8 mouse cellular contexts compared by ENCODE assay signal in the genomic region with DNA sequence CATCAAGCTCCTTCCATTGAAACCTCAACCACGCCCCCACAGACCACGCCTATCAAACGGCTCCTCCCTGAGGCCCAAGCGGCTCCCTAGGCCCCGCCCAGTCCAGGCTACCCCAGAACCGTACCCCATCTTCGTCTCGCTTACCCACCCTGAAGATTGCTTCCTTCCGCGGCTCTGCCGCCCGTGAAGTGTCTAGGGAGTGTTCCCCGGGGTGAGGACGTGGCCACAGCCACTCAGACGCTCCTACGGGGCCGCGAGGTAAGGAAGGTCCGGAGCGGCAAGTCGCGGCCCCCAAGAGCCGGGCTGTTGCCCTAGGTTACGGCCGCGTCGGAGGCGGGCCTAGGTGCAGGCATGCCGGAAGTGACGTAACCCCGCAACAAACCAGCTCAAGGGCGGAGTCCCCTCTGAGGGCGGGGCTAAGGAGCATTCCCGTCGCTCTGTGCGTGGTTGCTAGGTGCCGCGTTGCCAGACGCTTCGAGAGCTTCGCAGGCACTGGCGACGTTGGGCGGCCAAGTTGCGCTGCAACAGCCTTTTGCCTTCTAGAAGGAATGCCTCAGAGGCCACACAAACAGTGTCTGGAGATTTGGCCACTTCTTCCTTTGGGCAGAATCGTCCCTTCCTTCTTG. TPM values are rescaled to one million over a fixed set of nuclear protein-coding genes. Genes with fewer than 3 reads are reported as not detected.
DNase-seq lines count a peak whose midpoint lies in the region; ATAC-seq and TF ChIP-seq lines count a peak whose summit lies in the region.

TSS of gene 1700030J22Rik (minus strand) at position 329 of the 626 bp plus-strand sequence.

- no peaks in the 10 kb centered on the region for H3K27me3 ChIP-seq in embryonic facial prominence, embryonic 15.5 days
- no peaks in the 10 kb centered on the region for H3K27me3 ChIP-seq in limb, embryonic 14.5 days (ENCODE audit: control insufficient read depth, insufficient read depth, low read length)
- no peaks in the 10 kb centered on the region for H3K27me3 ChIP-seq in midbrain, postnatal 0 days (ENCODE audit: insufficient read depth, low read length)

- H3K9ac ChIP-seq in embryonic facial prominence, embryonic 15.5 days, result peak within 1 kb of the TSS; percentile 47
- peak within 1 kb of the TSS; percentile 38 for H3K9ac ChIP-seq in limb, embryonic 14.5 days (ENCODE audit: low read depth, low read length, severe bottlenecking)
- H3K9ac ChIP-seq in midbrain, postnatal 0 days (replicated peaks; ENCODE audit: low read length, poor library complexity, severe bottlenecking), result peak within 1 kb of the TSS; percentile 47

- peak; percentile 99 for ATAC-seq in embryonic facial prominence, embryonic 15.5 days (ENCODE audit: insufficient number of reproducible peaks, low FRiP score, low TSS enrichment, low read depth)
- ATAC-seq in limb, embryonic 14.5 days (ENCODE audit: low FRiP score, low read depth), result peak; percentile 99
- peak; percentile 99 for ATAC-seq in midbrain, postnatal 0 days (ENCODE audit: low FRiP score)

- peak within 1 kb of the TSS; percentile 88 for H3K4me2 ChIP-seq in embryonic facial prominence, embryonic 15.5 days (replicated peaks)
- H3K4me2 ChIP-seq in limb, embryonic 14.5 days (replicated peaks; ENCODE audit: low read depth, low read length, severe bottlenecking), result peak within 1 kb of the TSS; percentile 88
- peak within 1 kb of the TSS; percentile 80 for H3K4me2 ChIP-seq in midbrain, postnatal 0 days (ENCODE audit: low read depth, low read length, poor library complexity, severe bottlenecking)

- peak within 1 kb of the TSS; percentile 53 for H3K27ac ChIP-seq in bone marrow, adult 2 months (ENCODE audit: control insufficient read depth, insufficient read depth, low read depth, low read length, poor library complexity)
- peak within 1 kb of the TSS; percentile 73 for H3K27ac ChIP-seq in embryonic facial prominence, embryonic 15.5 days (replicated peaks)
- H3K27ac ChIP-seq in limb, embryonic 14.5 days (replicated peaks; ENCODE audit: low read depth, low read length), result no peak within 1 kb of the TSS
- 0 out of 2 replicates have a peak within 1 kb of the TSS, but pooled peaks have one; percentile 38 for H3K27ac ChIP-seq in midbrain, postnatal 0 days (ENCODE audit: low read depth, low read length)

- H3K36me3 ChIP-seq in embryonic facial prominence, embryonic 15.5 days, result peaks cover 6% of the 10 kb centered on the region; the same call in 1 of the 2 replicates
- H3K36me3 ChIP-seq in limb, embryonic 14.5 days (ENCODE audit: control insufficient read depth, insufficient read depth, low read length), result peaks cover 13% of the 10 kb centered on the region
- H3K36me3 ChIP-seq in midbrain, postnatal 0 days (ENCODE audit: insufficient read depth, low read length), result no peaks in the 10 kb centered on the region

- H3K9me3 ChIP-seq in embryonic facial prominence, embryonic 15.5 days (replicated peaks), result no peaks in the 10 kb centered on the region
- no peaks in the 10 kb centered on the region for H3K9me3 ChIP-seq in limb, embryonic 14.5 days (ENCODE audit: control insufficient read depth, low read length)
- H3K9me3 ChIP-seq in midbrain, postnatal 0 days (ENCODE audit: low read length), result no peaks in the 10 kb centered on the region

- DNase-seq in 416B (ENCODE audit: low read depth), result peak; percentile 99
- DNase-seq in heart, adult 8-10 months (ENCODE audit: low spot score), result peak; percentile 98
- DNase-seq in kidney, adult 9 months, result peak; percentile 99
- DNase-seq in limb, embryonic 14.5 days (ENCODE audit: low spot score), result peak; percentile 99
- peak; percentile 99 for DNase-seq in midbrain, postnatal 0 days (ENCODE audit: low spot score)
- DNase-seq in spleen, postnatal 14 days (ENCODE audit: low spot score in 2 of 2), result peak; percentile 93 to 97

- TF ChIP-seq CTCF in bone marrow, adult 2 months (IDR thresholded peaks at IDR 0.05; ENCODE audit: control insufficient read depth, insufficient read depth, low read length), result no peak; the same call in 1 of the 2 replicates
- peak; percentile 51; the same call in 1 of the 2 replicates for TF ChIP-seq CTCF in midbrain, postnatal 0 days (IDR thresholded peaks at IDR 0.05)

- no peak; the same call in 1 of the 2 replicates for TF ChIP-seq POLR2A in bone marrow, adult 2 months (IDR thresholded peaks at IDR 0.05; ENCODE audit: borderline replicate concordance, control insufficient read depth, low read depth, low read length)
- TF ChIP-seq POLR2A in limb, embryonic 14.5 days (IDR thresholded peaks at IDR 0.05; ENCODE audit: borderline replicate concordance, extremely low read depth, insufficient read depth, insufficient read length), result no peak

- under 1% methylated on average over 46 of the region's 46 CpGs for WGBS in bone marrow, adult 2 months
- WGBS in embryonic facial prominence, embryonic 15.5 days, result under 1% methylated on average over 46 of the region's 46 CpGs
- WGBS in limb, embryonic 14.5 days, result 0% methylated on average over 43 of the region's 46 CpGs
- under 1% methylated on average over 46 of the region's 46 CpGs for WGBS in midbrain, postnatal 0 days

- peaks cover 1% of the 10 kb centered on the region; the same call in 1 of the 2 replicates for H3K4me1 ChIP-seq in bone marrow, adult 2 months (ENCODE audit: control insufficient read depth, insufficient read depth, low read length)
- peaks cover 15% of the 10 kb centered on the region for H3K4me1 ChIP-seq in embryonic facial prominence, embryonic 15.5 days
- H3K4me1 ChIP-seq in limb, embryonic 14.5 days (ENCODE audit: control insufficient read depth, insufficient read depth, low read length), result peaks cover 10% of the 10 kb centered on the region
- no peaks in the 10 kb centered on the region for H3K4me1 ChIP-seq in midbrain, postnatal 0 days (ENCODE audit: insufficient read depth, low read length)

- H3K4me3 ChIP-seq in bone marrow, adult 2 months (replicated peaks; ENCODE audit: control insufficient read depth, low read depth, low read length), result peak within 1 kb of the TSS; percentile 92
- H3K4me3 ChIP-seq in embryonic facial prominence, embryonic 15.5 days (replicated peaks), result peak within 1 kb of the TSS; percentile 96
- H3K4me3 ChIP-seq in limb, embryonic 14.5 days (replicated peaks; ENCODE audit: low read length), result peak within 1 kb of the TSS; percentile 80
- H3K4me3 ChIP-seq in midbrain, postnatal 0 days (ENCODE audit: low read depth, low read length), result peak within 1 kb of the TSS; percentile 83

RNA-seq across cellular contexts. Expression of gene 1700030J22Rik, which starts in this region (rescaled TPM):
- 0.85 TPM in 1 of 2 replicates, not detected in the other for polyA plus RNA-seq in bone marrow, adult 2 months (2011; ENCODE audit: insufficient read depth, insufficient read length, low replicate concordance, missing spikeins)
- polyA plus RNA-seq in embryonic facial prominence, embryonic 15.5 days (2015; fragmentation: Nextera tagmentation; extraction: Ambion mirVana), result 3.4 and 4.1 TPM in 2 replicates
- under 1 TPM; 0.35 to 0.46 (median 0.39) TPM for total RNA-seq in heart, adult 8-10 months (2022)
- polyA plus RNA-seq in limb, embryonic 14.5 days (2012; rRNA removed), result 1.1 and 1.4 TPM in 2 replicates
- polyA plus RNA-seq in limb, embryonic 14.5 days (2014; fragmentation: Nextera tagmentation; extraction: Ambion mirVana), result 0.74 and 0.95 TPM in 2 replicates
- 6.1 and 11.0 TPM in 2 replicates for total RNA-seq in midbrain, postnatal 0 days (2014; rRNA removed)
- polyA plus RNA-seq in midbrain, postnatal 0 days (2015; fragmentation: Nextera tagmentation; extraction: Ambion mirVana), result 7.8 and 8.4 TPM in 2 replicates

Comparison
In these comparisons a context has a peak if more than half of its experiments do, and no peak if none do; other contexts are left out.
1. Peak in DNase-seq in heart, adult 8-10 months; RNA of the gene not detected or under 1 TPM.